Mouse (Mus musculus): ENCODE results near the gene 2210408I21Rik. TPM values are rescaled to one million over a fixed set of nuclear protein-coding genes. Genes with fewer than 3 reads are reported as not detected.

The 2210408I21Rik gene
- polyA plus RNA-seq, 1 experiment from 2014 or later, result 10.4 TPM

GRCm38 (mm10) chr13:77398477-77398876 is 263.1 kb downstream of the 2210408I21Rik start:
- no peak overlapping the region for H3K27ac ChIP-seq
- H3K9ac ChIP-seq, result no peak overlapping the region
- no peak overlapping the region for H3K4me3 ChIP-seq
- no peaks in the 10 kb centered on the region for H3K4me1 ChIP-seq
- no peak overlapping the region for H3K4me2 ChIP-seq
- 53% methylated on average over 3 of the region's 3 CpGs for WGBS
- H3K36me3 ChIP-seq, result no peaks in the 10 kb centered on the region
- H3K27me3 ChIP-seq, result no peaks in the 10 kb centered on the region
- no peaks in the 10 kb centered on the region for H3K9me3 ChIP-seq
- ATAC-seq (ENCODE audit: insufficient number of reproducible peaks, insufficient read depth, low FRiP score, low TSS enrichment, low read depth), result no peak

- Histone ChIP-seq H3K9ac (no peak overlapping the region), H3K27ac (no peak overlapping the region), H3K4me3 (no peak overlapping the region), H3K27me3 (no peaks in the 10 kb centered on the region), H3K4me2 (no peak overlapping the region), H3K9me3 (no peaks in the 10 kb centered on the region), H3K36me3 (no peaks in the 10 kb centered on the region), H3K4me1 (no peaks in the 10 kb centered on the region)
- no peak for ATAC-seq (ENCODE audit: insufficient number of reproducible peaks, insufficient read depth, low FRiP score, low TSS enrichment, low read depth)
- 67% methylated on average over 2 of the region's 2 CpGs for WGBS
These were observed 265.4 kb downstream of the 2210408I21Rik start for GRCm38 (mm10) chr13:77400762-77401161.

DNA sequence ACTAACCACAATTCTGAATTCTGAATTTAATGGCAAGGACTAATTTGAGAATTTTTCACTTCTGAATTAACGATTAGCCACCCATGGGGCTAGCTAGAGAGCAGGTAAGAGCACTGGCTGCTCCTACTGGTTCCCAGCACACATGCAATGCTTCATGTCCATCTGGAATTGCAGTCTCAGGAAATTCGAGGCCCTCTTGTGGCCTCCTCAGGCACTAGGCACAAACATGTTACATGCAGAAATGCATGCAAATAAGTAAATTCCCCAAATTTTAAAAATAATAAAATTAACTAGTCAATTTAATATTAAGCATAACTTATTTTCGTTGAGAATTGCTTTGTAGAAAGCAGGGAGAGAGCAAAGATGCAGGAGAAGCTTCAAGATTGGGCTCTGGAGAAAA is 273.2 kb downstream of the 2210408I21Rik start:
- ATAC-seq (ENCODE audit: insufficient number of reproducible peaks, insufficient read depth, low FRiP score, low TSS enrichment, low read depth), result no peak
- 72% methylated on average over 3 of the region's 3 CpGs for WGBS

DNA sequence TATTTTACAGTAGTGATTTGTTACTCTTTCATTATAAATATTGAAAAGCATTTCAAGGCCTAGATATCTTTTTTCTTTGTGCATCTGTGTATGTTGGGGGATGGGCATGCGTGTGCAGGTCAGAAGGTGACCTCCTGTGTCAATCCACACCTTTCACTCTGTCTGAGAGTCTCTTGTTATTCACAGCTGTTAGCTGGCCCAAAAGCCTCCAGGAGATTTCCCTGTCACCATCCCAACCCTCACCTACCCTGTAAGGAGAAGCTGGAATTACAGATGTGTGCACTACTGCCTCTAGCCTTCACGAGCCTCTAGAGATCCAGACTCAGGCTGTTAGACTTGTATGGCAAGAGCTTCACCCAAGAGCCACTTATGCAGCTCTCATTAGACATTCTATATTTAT is 274.5 kb downstream of the 2210408I21Rik start:
- Histone ChIP-seq H3K4me3 (no peak overlapping the region), H3K27me3 (no peaks in the 10 kb centered on the region), H3K4me1 (peaks cover 4% of the 10 kb centered on the region; the same call in 1 of the 2 replicates), H3K27ac (no peak overlapping the region), H3K36me3 (no peaks in the 10 kb centered on the region), H3K9me3 (no peaks in the 10 kb centered on the region), H3K4me2 (no peak overlapping the region), H3K9ac (no peak overlapping the region)
- ATAC-seq (ENCODE audit: insufficient number of reproducible peaks, insufficient read depth, low FRiP score, low TSS enrichment, low read depth), result no peak
- WGBS, result 50% methylated on average over 2 of the region's 2 CpGs

More for the DNA sequence above, 273.2 kb downstream of the 2210408I21Rik start:
- no peak overlapping the region for H3K9ac ChIP-seq
- peaks cover 4% of the 10 kb centered on the region; the same call in 1 of the 2 replicates for H3K4me1 ChIP-seq
- H3K4me2 ChIP-seq, result no peak overlapping the region
- no peaks in the 10 kb centered on the region for H3K9me3 ChIP-seq
- no peaks in the 10 kb centered on the region for H3K36me3 ChIP-seq
- H3K27me3 ChIP-seq, result no peaks in the 10 kb centered on the region
- H3K27ac ChIP-seq, result no peak overlapping the region
- no peak overlapping the region for H3K4me3 ChIP-seq

DNA sequence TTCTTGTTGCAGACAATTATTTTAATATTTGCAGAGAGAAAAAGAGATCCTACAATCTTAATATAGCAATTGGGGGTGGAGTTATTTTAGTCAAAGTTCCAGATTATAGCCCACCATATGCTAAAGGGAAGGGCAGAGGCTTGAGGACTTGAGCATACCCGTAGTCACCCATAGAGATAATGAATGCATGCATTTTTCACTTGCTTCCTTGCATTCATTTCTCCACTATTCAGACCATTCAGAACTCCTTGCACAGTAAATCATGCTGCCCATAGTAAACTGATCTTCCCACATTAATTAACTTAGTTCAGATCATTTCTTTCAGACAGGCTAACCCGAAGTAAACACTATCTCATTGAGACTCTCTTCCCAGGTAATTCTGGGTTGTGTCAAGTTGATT is 277.5 kb downstream of the 2210408I21Rik start:
- WGBS, result 70% methylated on average over 2 of the region's 2 CpGs
- H3K27ac ChIP-seq, result no peak overlapping the region
- no peaks in the 10 kb centered on the region for H3K9me3 ChIP-seq
- no peak for ATAC-seq (ENCODE audit: insufficient number of reproducible peaks, insufficient read depth, low FRiP score, low TSS enrichment, low read depth)
- no peak overlapping the region for H3K4me3 ChIP-seq
- no peak overlapping the region for H3K4me2 ChIP-seq
- peaks cover 4% of the 10 kb centered on the region; the same call in 1 of the 2 replicates for H3K4me1 ChIP-seq
- no peaks in the 10 kb centered on the region for H3K27me3 ChIP-seq
- no peaks in the 10 kb centered on the region for H3K36me3 ChIP-seq
- H3K9ac ChIP-seq, result no peak overlapping the region

- 73% methylated on average over 5 of the region's 5 CpGs for WGBS
- H3K9ac ChIP-seq, result no peak overlapping the region
- no peak for ATAC-seq (ENCODE audit: insufficient number of reproducible peaks, insufficient read depth, low FRiP score, low TSS enrichment, low read depth)
These were observed 314.7 kb downstream of the 2210408I21Rik start for GRCm38 (mm10) chr13:77450007-77450567.

GRCm38 (mm10) chr13:77470093-77470621 is 334.8 kb downstream of the 2210408I21Rik start:
- WGBS, result 81% methylated on average over 3 of the region's 3 CpGs
- H3K4me3 ChIP-seq, result no peak overlapping the region
- no peaks in the 10 kb centered on the region for H3K4me1 ChIP-seq
- no peaks in the 10 kb centered on the region for H3K9me3 ChIP-seq
- H3K27ac ChIP-seq, result no peak overlapping the region
- ATAC-seq (ENCODE audit: insufficient number of reproducible peaks, insufficient read depth, low FRiP score, low TSS enrichment, low read depth), result no peak
- no peaks in the 10 kb centered on the region for H3K36me3 ChIP-seq
- H3K27me3 ChIP-seq, result no peaks in the 10 kb centered on the region
- H3K9ac ChIP-seq, result no peak overlapping the region
- no peak overlapping the region for H3K4me2 ChIP-seq

More at GRCm38 (mm10) chr13:77450007-77450567, 314.7 kb downstream of the 2210408I21Rik start:
- H3K4me1 ChIP-seq, result no peaks in the 10 kb centered on the region
- H3K36me3 ChIP-seq, result no peaks in the 10 kb centered on the region
- no peak overlapping the region for H3K4me3 ChIP-seq
- H3K4me2 ChIP-seq, result no peak overlapping the region
- no peaks in the 10 kb centered on the region for H3K27me3 ChIP-seq
- no peaks in the 10 kb centered on the region for H3K9me3 ChIP-seq
- H3K27ac ChIP-seq, result no peak overlapping the region

GRCm38 (mm10) chr13:77476420-77476819 is 341.1 kb downstream of the 2210408I21Rik start:
- WGBS, result 77% methylated on average over 4 of the region's 4 CpGs
- Histone ChIP-seq H3K27me3 (no peaks in the 10 kb centered on the region), H3K4me3 (no peak overlapping the region), H3K36me3 (no peaks in the 10 kb centered on the region), H3K4me1 (no peaks in the 10 kb centered on the region), H3K4me2 (no peak overlapping the region), H3K9me3 (no peaks in the 10 kb centered on the region), H3K9ac (no peak overlapping the region), H3K27ac (no peak overlapping the region)
- ATAC-seq (ENCODE audit: insufficient number of reproducible peaks, insufficient read depth, low FRiP score, low TSS enrichment, low read depth), result no peak

DNA sequence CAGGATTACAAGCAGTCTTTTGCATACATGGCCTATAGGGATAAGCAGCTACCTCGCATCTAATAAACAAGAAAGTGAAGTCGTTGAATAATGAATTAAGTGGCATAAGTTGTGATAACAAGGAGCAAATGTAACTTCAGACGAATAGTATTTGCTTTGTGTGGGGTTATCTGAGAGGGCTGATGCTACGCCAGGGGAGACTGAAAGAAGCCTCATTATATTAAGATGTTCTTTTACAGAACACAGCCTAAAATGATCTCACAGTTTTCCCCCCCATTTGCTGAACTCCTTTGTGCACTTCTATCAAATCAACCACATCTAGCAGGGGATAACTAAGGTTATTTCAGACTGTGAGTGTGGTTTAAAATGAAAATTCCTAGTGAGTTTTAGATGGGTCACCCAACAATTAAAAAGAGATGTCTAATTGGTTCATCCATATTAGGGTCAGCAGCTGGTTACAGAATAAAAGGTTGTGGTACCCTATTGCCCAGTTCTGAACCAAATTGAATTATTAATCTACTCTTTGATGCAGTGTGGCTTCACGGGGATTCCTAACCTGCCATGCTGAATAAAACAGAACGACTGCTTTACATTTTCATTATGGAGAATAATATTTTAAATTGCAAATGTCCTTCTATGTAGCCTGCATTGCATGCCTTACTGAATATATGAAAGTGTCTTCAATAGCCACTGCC is 343.2 kb downstream of the 2210408I21Rik start:
- H3K9ac ChIP-seq, result no peak overlapping the region
- 65% methylated on average over 6 of the region's 6 CpGs for WGBS
- H3K27ac ChIP-seq, result no peak overlapping the region
- no peaks in the 10 kb centered on the region for H3K27me3 ChIP-seq
- no peaks in the 10 kb centered on the region for H3K9me3 ChIP-seq
- no peaks in the 10 kb centered on the region for H3K4me1 ChIP-seq
- ATAC-seq (ENCODE audit: insufficient number of reproducible peaks, insufficient read depth, low FRiP score, low TSS enrichment, low read depth), result no peak
- no peak overlapping the region for H3K4me3 ChIP-seq
- no peak overlapping the region for H3K4me2 ChIP-seq
- no peaks in the 10 kb centered on the region for H3K36me3 ChIP-seq

DNA sequence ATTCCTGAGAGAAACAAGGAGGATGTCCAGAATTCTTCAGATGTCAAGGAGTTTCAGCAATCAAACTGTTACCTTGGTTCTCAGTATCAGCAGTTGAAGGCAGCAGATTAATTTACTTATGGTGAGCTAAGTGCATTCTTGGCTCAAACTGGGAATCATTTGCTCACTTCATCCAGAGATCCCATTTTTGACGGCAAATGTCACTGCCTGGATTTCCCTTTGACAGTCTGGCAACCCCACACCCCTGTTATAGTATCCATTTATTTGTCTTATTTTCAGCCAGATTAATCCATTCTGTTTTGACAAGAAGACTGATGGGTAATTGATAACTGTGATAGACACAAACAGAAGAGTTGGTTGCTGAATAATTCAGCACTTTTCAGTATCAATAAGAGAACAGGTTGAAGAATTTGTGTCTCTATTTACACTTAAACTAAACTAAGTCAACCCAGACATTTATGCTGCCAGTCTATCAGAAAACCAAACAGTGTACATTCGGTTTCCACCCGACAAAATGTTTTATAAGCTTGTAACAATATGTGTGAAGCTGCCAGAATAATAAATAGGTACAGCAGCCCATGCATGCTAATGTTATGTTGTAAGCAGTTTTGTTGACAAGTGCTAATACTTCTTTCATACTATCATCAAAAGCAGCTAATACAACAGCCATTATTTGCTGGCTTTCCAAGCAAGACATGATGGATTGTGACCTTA is 354.8 kb downstream of the 2210408I21Rik start:
- H3K4me2 ChIP-seq, result no peak overlapping the region
- no peak overlapping the region for H3K4me3 ChIP-seq
- no peak overlapping the region for H3K9ac ChIP-seq
- H3K4me1 ChIP-seq, result no peaks in the 10 kb centered on the region
- ATAC-seq (ENCODE audit: insufficient number of reproducible peaks, insufficient read depth, low FRiP score, low TSS enrichment, low read depth), result no peak
- WGBS, result 87% methylated on average over 3 of the region's 3 CpGs
- H3K9me3 ChIP-seq, result no peaks in the 10 kb centered on the region
- no peaks in the 10 kb centered on the region for H3K27me3 ChIP-seq
- H3K36me3 ChIP-seq, result no peaks in the 10 kb centered on the region
- no peak overlapping the region for H3K27ac ChIP-seq

DNA sequence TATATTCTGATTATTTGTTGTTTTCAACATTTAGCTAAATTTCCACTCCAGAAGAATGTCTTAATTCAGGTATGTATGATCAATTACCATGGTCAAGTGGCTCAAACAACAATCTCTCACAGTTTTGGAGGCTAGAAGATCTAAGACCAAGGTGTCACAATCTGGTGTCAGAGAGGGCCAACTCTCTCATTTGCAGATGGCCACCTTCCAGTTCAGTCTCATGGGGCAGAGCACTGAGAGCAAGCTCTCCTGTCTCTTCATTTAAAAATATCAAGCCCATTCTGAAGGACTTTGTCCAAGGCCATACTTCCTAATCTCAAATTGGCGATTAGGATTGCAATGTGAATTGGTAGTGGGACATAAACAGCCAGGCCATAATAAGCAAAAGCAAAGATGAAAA is 378.7 kb downstream of the 2210408I21Rik start:
- Histone ChIP-seq H3K36me3 (no peaks in the 10 kb centered on the region), H3K4me2 (no peak overlapping the region), H3K27ac (no peak overlapping the region), H3K9me3 (no peaks in the 10 kb centered on the region), H3K4me1 (no peaks in the 10 kb centered on the region), H3K9ac (no peak overlapping the region), H3K27me3 (no peaks in the 10 kb centered on the region), H3K4me3 (no peak overlapping the region)
- no peak for ATAC-seq (ENCODE audit: insufficient number of reproducible peaks, insufficient read depth, low FRiP score, low TSS enrichment, low read depth)
- 85% methylated on average over 1 of the region's 1 CpGs for WGBS

Measured in embryonic facial prominence, embryonic 13.5 days (tissue).